Mouse (Mus musculus) left cerebral cortex, adult 8-10 months (tissue): ENCODE results near the gene Magi2. TPM values are rescaled to one million over a fixed set of nuclear protein-coding genes. Genes with fewer than 3 reads are reported as not detected.
A peak's percentile ranks its signal among the peaks of the same experiment; 100 is the strongest.

Experiments used
- DNase-seq, 2 experiments: peaks; one replicate each; pipeline ENCODE4 v3.0.0; 2022; ENCODE audit warnings: low spot score in 2 of 2
- total RNA-seq, 4 experiments: library from RNA; stranded (reverse); gene quantifications; 2 replicates each; pipeline ENCODE4 v1.2.4; 2022

The Magi2 gene
- total RNA-seq, 4 experiments from 2014 or later, result 119 to 134 (median 127) TPM

DNA sequence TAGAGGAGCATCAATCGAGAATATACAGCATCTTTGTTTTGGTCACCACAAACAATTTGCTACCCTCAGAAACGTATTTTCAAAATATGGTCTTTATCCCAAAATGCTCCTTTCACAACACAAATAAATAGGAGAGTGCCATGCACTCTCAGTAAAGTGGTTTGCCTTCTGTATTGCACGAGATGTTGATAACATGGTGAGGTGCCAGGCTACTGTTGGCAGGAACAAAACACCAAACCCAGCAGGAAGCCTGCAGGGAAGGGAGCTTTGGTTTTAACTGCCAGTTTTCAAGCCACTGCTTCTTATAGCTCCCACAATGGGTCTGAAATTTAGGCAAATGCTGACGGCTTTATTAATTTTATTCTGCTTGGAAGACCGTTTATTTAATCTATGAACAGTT lies 1131.6 kb downstream of the Magi2 start:
- no peak for DNase-seq

- DNase-seq, result no peak
Measured at GRCm38 (mm10) chr5:20359021-20359420, 1132.2 kb downstream of the Magi2 start.

GRCm38 (mm10) chr5:20362154-20362553 lies 1135.3 kb downstream of the Magi2 start:
- DNase-seq, result no peak

- peak in 1 of 2 experiments; percentile 42 for DNase-seq
Measured at GRCm38 (mm10) chr5:20363216-20363615, 1136.4 kb downstream of the Magi2 start.

- DNase-seq, result no peak
Measured at GRCm38 (mm10) chr5:20373586-20373985, 1146.8 kb downstream of the Magi2 start.

GRCm38 (mm10) chr5:20378071-20378800 lies 1151.4 kb downstream of the Magi2 start:
- no peak for DNase-seq

- no peak for DNase-seq
Measured at GRCm38 (mm10) chr5:20404533-20404932, 1177.7 kb downstream of the Magi2 start.

DNA sequence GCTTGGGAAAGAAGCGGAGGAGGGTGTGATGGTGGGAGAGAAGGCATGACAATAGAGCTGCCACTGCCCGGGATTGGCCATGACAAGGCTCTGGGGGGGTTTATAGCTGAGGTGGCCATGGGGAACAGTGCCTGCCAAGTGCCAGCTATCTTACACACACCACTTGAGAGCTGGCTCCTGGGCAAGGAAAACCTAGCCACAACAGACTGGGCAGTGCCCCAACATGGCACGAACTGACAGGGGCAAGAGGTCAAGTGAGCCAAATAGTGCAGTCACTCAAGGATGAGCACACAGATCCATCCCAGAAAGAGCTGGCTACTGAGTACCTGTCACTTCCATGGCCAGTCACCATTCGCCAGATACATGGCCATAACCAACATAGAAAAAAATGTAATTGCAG lies 1179.8 kb downstream of the Magi2 start:
- DNase-seq, result no peak

DNA sequence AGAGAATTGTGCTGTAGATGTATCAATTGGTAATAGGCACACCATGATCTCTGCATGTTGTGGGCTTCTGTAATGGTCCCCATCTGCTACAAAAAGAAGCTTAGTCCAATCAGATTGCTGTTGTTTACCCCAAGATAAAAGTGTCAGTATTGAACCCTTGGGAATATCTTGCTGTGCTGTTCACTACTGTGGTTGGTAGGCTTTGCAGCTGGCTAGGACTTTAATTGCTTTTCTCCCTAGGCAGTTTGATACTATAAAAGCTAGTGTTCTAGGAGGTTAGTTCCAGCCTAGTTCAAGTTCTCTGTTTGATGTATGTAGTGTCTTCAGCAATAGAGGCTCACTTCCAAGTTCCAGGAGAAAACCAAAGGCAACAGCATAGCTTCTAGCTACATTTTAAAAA lies 1188.5 kb downstream of the Magi2 start:
- DNase-seq, result no peak

DNA sequence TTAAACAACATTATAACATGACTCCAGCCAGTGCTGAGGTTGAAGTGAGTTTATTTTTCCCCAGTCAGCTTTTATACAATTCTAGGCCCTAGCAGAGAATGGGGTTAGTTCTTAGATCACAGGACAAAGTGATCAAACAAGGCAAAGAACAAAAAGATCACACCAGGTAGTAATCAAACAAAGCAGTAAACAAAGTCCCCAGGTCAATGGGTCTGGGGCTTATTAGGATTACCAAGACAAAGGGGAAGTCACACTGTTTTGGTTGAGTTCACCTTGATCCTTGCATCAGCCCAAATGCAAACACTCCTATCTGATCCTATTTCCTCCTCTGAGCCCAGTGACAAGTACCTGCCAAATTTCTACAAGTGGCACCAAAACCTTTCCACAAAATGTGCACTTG lies 1190.5 kb downstream of the Magi2 start:
- DNase-seq, result no peak

DNA sequence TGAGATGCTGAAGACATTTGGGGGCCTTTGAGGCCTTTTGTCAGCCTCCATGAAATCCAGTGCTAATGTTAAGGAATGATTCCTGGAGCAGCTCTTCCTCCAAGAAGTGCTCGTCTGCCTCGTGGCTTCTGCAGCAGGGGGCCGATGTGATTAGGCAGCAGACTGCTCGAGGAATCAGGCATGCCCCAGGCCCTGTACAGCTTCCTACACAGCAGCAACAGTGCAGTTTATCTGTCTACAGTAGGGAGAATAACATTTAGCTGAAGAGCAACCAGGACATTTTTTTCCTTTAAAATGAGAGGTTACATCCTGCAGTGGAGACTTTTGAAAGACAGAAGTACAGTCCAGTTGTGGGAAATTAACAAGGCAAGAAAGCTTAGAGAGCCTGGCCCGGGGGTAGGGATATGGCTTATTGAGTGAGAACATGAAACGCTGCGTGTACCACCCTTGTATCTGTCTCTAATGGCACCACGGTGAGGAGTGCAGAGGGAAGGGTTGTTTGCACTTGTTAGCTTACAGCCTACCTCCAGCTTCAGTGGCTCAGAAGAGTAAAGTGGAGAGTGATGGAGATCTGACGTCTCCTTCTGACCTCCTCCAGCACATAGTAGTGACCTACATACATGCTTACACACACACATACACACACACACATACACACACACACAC lies 1205.4 kb downstream of the Magi2 start:
- DNase-seq, result no peak

DNA sequence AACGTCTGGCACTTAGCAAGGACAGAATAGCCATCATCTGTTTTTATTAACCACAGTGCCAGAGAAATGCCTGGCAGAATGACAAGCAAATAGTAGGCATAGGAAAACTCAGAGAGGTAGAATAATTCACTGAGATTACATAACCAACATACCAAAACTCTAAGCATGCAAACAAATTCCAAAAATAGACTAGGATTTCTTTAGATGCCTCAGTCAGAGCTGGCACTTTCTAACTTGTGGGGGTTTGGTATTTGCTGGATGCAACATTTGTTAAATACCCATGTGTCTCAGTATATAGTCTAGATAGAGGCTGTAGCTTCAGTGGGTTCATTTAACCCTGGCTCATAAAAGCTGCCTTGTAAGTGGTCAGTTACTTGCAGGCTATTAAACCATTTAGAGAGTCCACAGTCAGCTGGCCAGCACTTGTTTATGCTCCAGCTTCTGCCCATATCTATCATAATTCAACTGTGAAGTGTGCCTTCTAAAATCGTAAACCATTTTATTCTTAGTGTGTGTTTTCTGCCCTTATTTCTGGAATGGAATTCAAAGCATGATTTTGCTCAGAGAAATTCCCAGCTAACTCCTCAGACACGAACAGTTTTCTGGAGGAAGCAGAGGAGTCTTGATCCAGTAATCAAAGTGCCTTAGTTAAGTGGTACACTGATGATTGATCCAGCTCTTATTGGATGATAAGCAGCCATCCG lies 1219.8 kb downstream of the Magi2 start:
- peak in 1 of 2 experiments; percentile 67 for DNase-seq

- no peak for DNase-seq
Measured at GRCm38 (mm10) chr5:20456106-20456505, 1229.3 kb downstream of the Magi2 start.

GRCm38 (mm10) chr5:20457742-20458510 lies 1231.1 kb downstream of the Magi2 start:
- DNase-seq, result no peak

DNA sequence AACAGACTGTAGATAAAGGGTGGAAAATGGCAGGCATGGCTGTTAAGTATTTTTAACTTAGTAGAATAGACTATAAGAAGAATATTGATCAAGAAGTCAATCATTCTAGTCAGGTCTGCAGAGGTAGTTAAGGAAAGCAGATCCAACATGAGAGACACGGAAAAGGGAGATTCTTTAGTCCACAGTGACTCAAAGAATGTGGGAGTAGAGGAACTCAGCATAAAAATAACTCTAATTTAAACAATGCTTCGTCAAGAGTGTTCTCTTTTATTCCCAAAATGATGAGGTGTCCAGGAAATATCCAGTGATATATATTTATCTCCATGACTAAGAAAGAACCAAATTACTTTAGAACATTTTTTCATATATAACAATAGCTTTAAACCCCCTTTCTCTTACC lies 1234.9 kb downstream of the Magi2 start:
- DNase-seq, result no peak

- peak in 1 of 2 experiments; percentile 77 for DNase-seq
Measured at GRCm38 (mm10) chr5:20462376-20462775, 1235.5 kb downstream of the Magi2 start.

- no peak for DNase-seq
Measured at GRCm38 (mm10) chr5:20469721-20470120, 1242.9 kb downstream of the Magi2 start.

GRCm38 (mm10) chr5:20470466-20470865 lies 1243.6 kb downstream of the Magi2 start:
- DNase-seq, result no peak

- DNase-seq, result no peak
Measured at GRCm38 (mm10) chr5:20484505-20484904, 1257.7 kb downstream of the Magi2 start.

DNA sequence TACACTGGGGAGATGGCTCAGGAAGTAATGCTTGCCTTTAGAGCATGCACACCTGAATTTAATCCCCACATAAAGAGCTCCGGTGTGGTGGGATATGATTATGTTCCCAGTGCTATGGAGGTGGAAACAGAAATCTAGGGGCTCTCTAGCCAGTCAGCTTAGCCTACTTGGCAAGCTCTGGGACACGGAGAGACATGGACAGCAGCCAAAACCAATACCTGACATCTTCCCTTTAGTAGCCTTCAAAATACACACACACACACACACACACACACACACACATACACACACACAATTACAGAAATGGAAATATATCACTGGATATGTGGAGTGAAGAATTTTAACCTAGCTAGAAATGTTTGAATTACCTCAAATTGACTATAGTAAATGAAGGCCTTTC lies 1265.1 kb downstream of the Magi2 start:
- no peak for DNase-seq

DNA sequence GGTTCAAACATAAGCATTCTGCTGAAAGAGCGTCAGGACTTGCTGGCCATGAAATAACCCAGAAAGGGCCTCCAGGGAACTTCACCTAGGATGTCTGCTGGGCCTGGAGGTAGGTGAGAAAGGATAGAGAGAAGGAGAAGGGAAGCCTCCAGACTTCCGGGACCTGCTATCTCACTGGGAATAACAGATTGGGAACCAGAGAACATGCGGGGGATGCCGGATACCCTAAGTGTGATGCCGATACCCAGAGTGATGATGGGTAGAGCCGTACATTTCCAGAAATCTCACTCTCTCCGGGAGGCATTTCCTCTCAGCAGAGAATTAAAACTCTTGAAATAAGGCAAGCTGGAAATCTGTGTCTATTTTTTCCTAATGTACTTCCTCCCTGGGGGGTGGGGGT lies 1265.8 kb downstream of the Magi2 start:
- DNase-seq, result peak in 1 of 2 experiments; percentile 62

- peak in 1 of 2 experiments; percentile 50 for DNase-seq
Measured at GRCm38 (mm10) chr5:20494010-20494409, 1267.2 kb downstream of the Magi2 start.
